Mouse (Mus musculus): ENCODE data around the gene Prr5l.

GRCm38 (mm10) chr2:101792130-101792529 lies 90.7 kb downstream of the Prr5l start:
- TF ChIP-seq CTCF (IDR thresholded peaks at IDR 0.05) (no peak), EP300 (IDR thresholded peaks at IDR 0.05) (no peak; the same call in 1 of the 2 replicates)
